Mouse (Mus musculus): Measurements from ENCODE around the gene Acadl.

Gene Acadl

DNA sequence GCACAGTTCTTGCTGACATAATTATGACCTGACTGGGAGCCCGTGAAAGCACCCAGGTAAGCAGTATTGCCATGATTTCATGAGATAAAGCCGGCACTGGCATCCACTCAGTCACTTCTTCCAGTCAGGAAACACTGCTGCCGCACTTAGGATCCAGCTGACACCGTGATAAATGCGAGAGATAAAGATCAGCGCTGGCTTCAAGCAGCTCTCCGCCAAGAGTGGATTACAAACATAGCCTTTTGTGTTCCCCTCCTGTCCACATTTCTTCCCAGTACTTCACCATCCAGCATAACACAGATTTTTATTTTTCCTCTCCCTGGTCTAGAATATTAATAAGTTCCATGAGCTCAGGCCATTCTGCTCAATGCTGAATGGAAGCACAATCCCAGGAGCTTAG, 42.8 kb downstream of the Acadl start:
- no peaks in the 10 kb centered on the region for H3K36me3 ChIP-seq (ENCODE audit: control insufficient read depth, insufficient read depth, low read length, poor library complexity, severe bottlenecking)
- DNase-seq (ENCODE audit: low read depth, low spot score), result no peak
- H3K27me3 ChIP-seq (ENCODE audit: control insufficient read depth, insufficient read depth, low read length, poor library complexity, severe bottlenecking), result no peaks in the 10 kb centered on the region

- H3K27me3 ChIP-seq (ENCODE audit: control insufficient read depth, insufficient read depth, low read length, poor library complexity, severe bottlenecking), result no peaks in the 10 kb centered on the region
- DNase-seq (ENCODE audit: low read depth, low spot score), result peak; percentile 66
- H3K36me3 ChIP-seq (ENCODE audit: control insufficient read depth, insufficient read depth, low read length, poor library complexity, severe bottlenecking), result no peaks in the 10 kb centered on the region
Measured at GRCm38 (mm10) chr1:66817865-66818315, 45.2 kb downstream of the Acadl start.

- Histone ChIP-seq H3K27me3 (ENCODE audit: control insufficient read depth, insufficient read depth, low read length, poor library complexity, severe bottlenecking) (no peaks in the 10 kb centered on the region), H3K36me3 (ENCODE audit: control insufficient read depth, insufficient read depth, low read length, poor library complexity, severe bottlenecking) (no peaks in the 10 kb centered on the region)
- DNase-seq (ENCODE audit: low read depth, low spot score), result peak; percentile 95
Measured at GRCm38 (mm10) chr1:66817453-66817839, 45.6 kb downstream of the Acadl start, which contains the start of gene Kansl1l. Gene Kansl1l, minus strand, starts transcription at chr1:66817562.

DNA sequence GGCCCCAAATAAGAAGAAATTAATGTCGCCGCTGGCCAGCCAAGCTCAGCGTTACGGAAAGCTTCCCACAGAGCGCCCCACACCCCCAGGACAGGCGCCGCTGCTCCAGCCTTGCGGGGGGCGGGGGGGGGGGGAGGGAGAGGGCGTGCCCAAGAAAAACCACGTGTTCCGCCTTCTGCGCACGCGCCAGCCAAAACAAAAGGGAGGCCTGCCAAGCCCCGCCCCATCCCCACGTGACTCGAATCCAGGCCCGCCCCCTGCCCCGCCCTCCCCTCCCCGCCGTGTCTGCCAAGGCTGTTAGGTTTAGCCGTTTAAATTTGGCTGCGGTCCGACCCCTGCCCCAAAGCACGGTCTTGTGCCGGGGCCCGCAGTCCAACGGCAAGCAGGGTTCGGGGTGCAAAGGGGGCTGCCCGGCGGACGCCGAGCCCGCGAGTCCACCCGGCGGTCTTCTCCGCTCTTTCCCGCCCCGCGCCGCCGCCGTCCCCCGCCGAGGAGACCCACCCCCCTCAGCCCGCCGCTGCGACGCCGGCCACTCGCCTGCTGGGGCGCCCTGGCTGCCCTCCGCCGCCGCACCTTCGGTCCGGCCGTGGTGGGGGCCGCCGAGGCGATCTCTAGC, 46.1 kb downstream of the Acadl start:
- DNase-seq (ENCODE audit: low read depth, low spot score), result peak; percentile 95
- Histone ChIP-seq H3K36me3 (ENCODE audit: control insufficient read depth, insufficient read depth, low read length, poor library complexity, severe bottlenecking) (no peaks in the 10 kb centered on the region), H3K27me3 (ENCODE audit: control insufficient read depth, insufficient read depth, low read length, poor library complexity, severe bottlenecking) (no peaks in the 10 kb centered on the region)

GRCm38 (mm10) chr1:66815941-66816777, 46.9 kb downstream of the Acadl start:
- H3K36me3 ChIP-seq (ENCODE audit: control insufficient read depth, insufficient read depth, low read length, poor library complexity, severe bottlenecking), result no peaks in the 10 kb centered on the region
- peak; percentile 76 for DNase-seq (ENCODE audit: low read depth, low spot score)
- no peaks in the 10 kb centered on the region for H3K27me3 ChIP-seq (ENCODE audit: control insufficient read depth, insufficient read depth, low read length, poor library complexity, severe bottlenecking)

DNA sequence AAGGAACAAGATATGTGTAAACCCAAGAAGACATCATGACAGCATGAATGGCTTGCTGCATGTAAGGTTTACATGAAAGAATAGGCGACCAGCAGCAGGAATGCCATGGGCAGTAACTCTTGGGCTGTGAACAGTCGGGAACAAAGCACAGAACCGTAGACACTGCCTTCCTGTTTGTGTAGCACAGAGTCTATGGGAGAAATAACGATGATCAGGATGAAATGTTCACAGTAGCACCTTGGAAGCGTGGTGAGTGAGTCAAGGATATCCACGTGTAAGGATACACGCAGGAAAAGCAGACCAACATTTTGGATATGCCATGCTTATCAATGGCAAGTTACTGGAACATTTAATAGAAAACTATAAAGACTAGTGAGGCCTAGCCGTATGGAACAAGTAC, 48.3 kb downstream of the Acadl start:
- DNase-seq (ENCODE audit: low read depth, low spot score), result peak; percentile 23

GRCm38 (mm10) chr1:66813191-66813590, 49.9 kb downstream of the Acadl start:
- H3K27me3 ChIP-seq (ENCODE audit: control insufficient read depth, insufficient read depth, low read length, poor library complexity, severe bottlenecking), result no peaks in the 10 kb centered on the region
- no peak for DNase-seq (ENCODE audit: low read depth, low spot score)
- H3K36me3 ChIP-seq (ENCODE audit: control insufficient read depth, insufficient read depth, low read length, poor library complexity, severe bottlenecking), result no peaks in the 10 kb centered on the region

More for the DNA sequence above, 48.3 kb downstream of the Acadl start:
- Histone ChIP-seq H3K36me3 (ENCODE audit: control insufficient read depth, insufficient read depth, low read length, poor library complexity, severe bottlenecking) (no peaks in the 10 kb centered on the region), H3K27me3 (ENCODE audit: control insufficient read depth, insufficient read depth, low read length, poor library complexity, severe bottlenecking) (no peaks in the 10 kb centered on the region)

DNA sequence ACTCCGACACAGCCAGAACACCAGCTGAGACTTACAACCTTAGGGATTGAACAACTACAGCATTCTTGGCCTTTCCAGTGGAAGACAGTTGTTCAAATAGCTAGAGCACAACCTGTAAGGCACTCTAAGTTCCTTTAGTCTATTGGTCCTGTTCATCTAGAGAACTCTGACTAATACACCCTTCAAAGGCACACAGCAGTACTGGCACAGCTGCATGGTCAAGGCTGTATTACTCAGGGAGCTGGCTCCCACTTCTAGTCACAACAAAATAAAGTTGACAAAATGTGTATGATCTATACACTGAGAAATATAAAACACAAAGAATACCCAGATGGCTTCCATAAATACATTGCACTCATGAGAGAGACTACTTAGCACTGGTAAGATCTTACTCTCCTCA, 56.3 kb downstream of the Acadl start:
- Histone ChIP-seq H3K36me3 (ENCODE audit: control insufficient read depth, insufficient read depth, low read length, poor library complexity, severe bottlenecking) (peaks cover 2% of the 10 kb centered on the region; the same call in 1 of the 2 replicates), H3K27me3 (ENCODE audit: control insufficient read depth, insufficient read depth, low read length, poor library complexity, severe bottlenecking) (no peaks in the 10 kb centered on the region)
- DNase-seq (ENCODE audit: low read depth, low spot score), result no peak

- Histone ChIP-seq H3K27me3 (ENCODE audit: control insufficient read depth, insufficient read depth, low read length, poor library complexity, severe bottlenecking) (no peaks in the 10 kb centered on the region), H3K36me3 (ENCODE audit: control insufficient read depth, insufficient read depth, low read length, poor library complexity, severe bottlenecking) (peaks cover 2% of the 10 kb centered on the region; the same call in 1 of the 2 replicates)
- DNase-seq (ENCODE audit: low read depth, low spot score), result peak; percentile 38
Measured at GRCm38 (mm10) chr1:66805408-66805807, 57.7 kb downstream of the Acadl start.

DNA sequence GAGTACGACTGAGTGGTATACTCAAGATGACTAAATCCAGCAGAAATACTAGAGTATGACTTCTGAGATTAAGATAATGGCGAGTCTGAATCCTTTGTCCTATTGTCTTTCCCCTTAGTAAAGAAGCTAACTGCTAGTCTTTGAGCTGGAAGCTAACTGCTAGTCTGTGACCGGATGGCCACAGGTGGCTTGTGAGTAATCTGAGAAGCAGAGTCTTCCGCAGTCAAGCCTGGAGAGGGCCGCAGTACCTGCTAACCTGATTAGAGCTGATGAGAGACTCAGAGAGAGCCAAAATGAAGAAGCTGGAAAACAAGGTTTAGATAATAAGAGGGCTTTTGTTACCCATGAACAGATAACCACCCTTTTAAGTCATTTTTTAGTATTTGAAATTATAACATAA, 58.4 kb downstream of the Acadl start:
- no peak for DNase-seq (ENCODE audit: low read depth, low spot score)
- H3K27me3 ChIP-seq (ENCODE audit: control insufficient read depth, insufficient read depth, low read length, poor library complexity, severe bottlenecking), result no peaks in the 10 kb centered on the region

DNA sequence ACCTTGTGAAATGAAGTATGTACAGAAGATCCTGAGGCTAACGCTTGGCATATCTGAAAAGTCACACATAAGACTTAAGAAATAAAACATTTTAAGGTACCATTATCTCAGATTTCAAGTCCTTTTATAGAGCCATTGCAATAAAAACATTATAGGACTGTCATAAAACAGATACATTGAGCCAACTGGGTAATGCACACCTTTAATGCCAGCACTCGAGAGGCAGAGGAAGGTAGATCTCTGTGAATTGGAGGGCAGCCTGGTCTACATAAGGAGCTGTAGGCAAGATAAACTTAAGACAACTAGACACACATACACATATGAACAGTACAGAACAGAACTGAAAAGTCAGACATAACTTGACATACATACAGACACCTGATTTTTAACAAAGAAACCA, 65.1 kb downstream of the Acadl start:
- H3K27me3 ChIP-seq (ENCODE audit: control insufficient read depth, insufficient read depth, low read length, poor library complexity, severe bottlenecking), result no peaks in the 10 kb centered on the region
- no peaks in the 10 kb centered on the region; the same call in 1 of the 2 replicates for H3K36me3 ChIP-seq (ENCODE audit: control insufficient read depth, insufficient read depth, low read length, poor library complexity, severe bottlenecking)
- no peak for DNase-seq (ENCODE audit: low read depth, low spot score)

More for the DNA sequence above, 58.4 kb downstream of the Acadl start:
- H3K36me3 ChIP-seq (ENCODE audit: control insufficient read depth, insufficient read depth, low read length, poor library complexity, severe bottlenecking), result peaks cover 2% of the 10 kb centered on the region; the same call in 1 of the 2 replicates

DNA sequence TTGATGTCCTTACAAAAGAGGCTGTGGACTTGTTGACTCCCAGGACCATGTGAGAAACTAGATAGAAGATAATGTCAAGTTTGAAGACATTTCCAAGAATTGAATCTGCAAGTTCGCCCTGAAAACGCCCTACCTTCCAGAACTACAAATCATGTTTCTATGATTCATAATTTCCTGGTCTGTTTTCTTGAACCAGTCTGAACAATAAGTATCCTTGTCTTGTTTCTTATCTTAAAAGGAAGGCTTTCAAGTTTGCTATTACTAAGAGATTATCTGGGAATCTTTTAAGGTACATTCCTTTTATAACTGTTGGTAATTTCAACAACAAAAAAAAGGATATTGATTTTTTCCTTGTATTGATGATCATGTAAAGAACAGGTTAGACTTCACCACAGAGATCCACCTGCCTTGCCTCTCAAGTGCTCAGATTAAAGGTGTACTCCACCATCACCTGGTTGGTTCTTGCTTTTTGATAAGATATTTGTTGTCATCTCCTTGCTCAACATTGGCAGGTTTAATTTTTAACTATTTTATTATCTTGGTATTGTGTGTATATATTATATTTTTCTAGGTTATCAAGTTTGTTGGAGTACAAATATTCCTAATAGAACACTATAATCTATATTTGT, 70.1 kb downstream of the Acadl start:
- H3K36me3 ChIP-seq (ENCODE audit: control insufficient read depth, insufficient read depth, low read length, poor library complexity, severe bottlenecking), result no peaks in the 10 kb centered on the region
- DNase-seq (ENCODE audit: low read depth, low spot score), result no peak

DNA sequence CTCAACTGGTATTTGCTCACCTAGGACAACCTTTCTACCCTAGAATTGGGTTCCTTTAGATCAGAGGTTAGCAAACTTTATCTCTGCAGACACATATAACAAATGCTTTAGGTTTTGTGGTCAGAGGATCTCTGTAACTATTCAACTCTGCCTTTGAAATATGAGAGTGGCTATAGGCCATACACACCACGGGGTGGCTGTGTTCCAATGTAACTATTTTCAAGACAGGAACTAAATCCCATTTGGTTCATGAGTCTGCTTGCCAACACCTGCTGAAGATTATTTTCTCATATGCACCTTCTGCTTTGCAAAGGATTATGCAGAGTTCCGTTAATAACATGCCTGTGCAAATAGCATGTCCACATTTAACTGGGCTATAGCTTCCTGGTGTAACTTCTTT, 80.8 kb downstream of the Acadl start:
- no peaks in the 10 kb centered on the region for H3K27me3 ChIP-seq (ENCODE audit: control insufficient read depth, insufficient read depth, low read length, poor library complexity, severe bottlenecking)
- no peak for DNase-seq (ENCODE audit: low read depth, low spot score)
- no peaks in the 10 kb centered on the region for H3K36me3 ChIP-seq (ENCODE audit: control insufficient read depth, insufficient read depth, low read length, poor library complexity, severe bottlenecking)

More for the DNA sequence above, 70.1 kb downstream of the Acadl start:
- H3K27me3 ChIP-seq (ENCODE audit: control insufficient read depth, insufficient read depth, low read length, poor library complexity, severe bottlenecking), result no peaks in the 10 kb centered on the region

GRCm38 (mm10) chr1:66781027-66781426, 82.0 kb downstream of the Acadl start:
- H3K36me3 ChIP-seq (ENCODE audit: control insufficient read depth, insufficient read depth, low read length, poor library complexity, severe bottlenecking), result no peaks in the 10 kb centered on the region
- H3K27me3 ChIP-seq (ENCODE audit: control insufficient read depth, insufficient read depth, low read length, poor library complexity, severe bottlenecking), result no peaks in the 10 kb centered on the region
- no peak for DNase-seq (ENCODE audit: low read depth, low spot score)
